Mouse (Mus musculus) CH12.LX (cell line): ENCODE measurements around the gene D630003M21Rik. TPM values are rescaled to one million over a fixed set of nuclear protein-coding genes. Genes with fewer than 3 reads are reported as not detected.

Experiments used
- DNase-seq: peaks from one replicate; pipeline ENCODE4 v3.0.0-alpha.2; 2013; ENCODE audit errors: extremely low read depth
- H3K27ac ChIP-seq: 2 replicates; pipeline ENCODE4 v1.5.1; 2012; ENCODE audit warnings: low read depth, mild to moderate bottlenecking, control low read depth, moderate library complexity; ENCODE audit not compliant: insufficient read depth
- H3K27me3 ChIP-seq: replicated peaks from 2 replicates; pipeline ENCODE3; 2012; ENCODE audit warnings: inconsistent platforms
- H3K36me3 ChIP-seq, 2 experiments: replicated peaks in 1 of 2; 2 replicates each; pipeline versions ENCODE3 to v1.6.1; 2012; ENCODE audit warnings: inconsistent platforms in 1 of 2, low read length in 1 of 2, mild to moderate bottlenecking in 1 of 2, mixed read lengths in 1 of 2, moderate library complexity in 1 of 2; ENCODE audit not compliant: control insufficient read depth in 1 of 2, insufficient read depth in 1 of 2
- H3K4me1 ChIP-seq, 2 experiments: 2 replicates each; pipeline ENCODE4 v1.6.1; 2012; ENCODE audit warnings: inconsistent platforms in 1 of 2, moderate library complexity in 1 of 2; ENCODE audit not compliant: insufficient read depth in 2 of 2, control insufficient read depth in 1 of 2
- H3K4me2 ChIP-seq: 2 replicates; pipeline ENCODE4 v1.6.1; 2012; ENCODE audit warnings: low read depth, mild to moderate bottlenecking, control low read depth; ENCODE audit not compliant: poor library complexity, insufficient read depth, severe bottlenecking
- H3K4me3 ChIP-seq, 3 experiments: fragments of 150-350 bp in 1 of 3; sonication (generic) in 1 of 3; replicated peaks in 1 of 3; 2 replicates each; pipeline versions ENCODE3 to v1.5.1; 2011 to 2012; ENCODE audit warnings: low read depth in 2 of 3, low read length in 2 of 3, mild to moderate bottlenecking in 2 of 3, moderate library complexity in 2 of 3, control low read depth in 1 of 3, improper control_type of control experiment in 1 of 3, inconsistent platforms in 1 of 3, mixed read lengths in 1 of 3; ENCODE audit not compliant: poor library complexity in 1 of 3
- H3K79me2 ChIP-seq: replicated peaks from 2 replicates; pipeline ENCODE4 v1.6.1; 2012; ENCODE audit warnings: mild to moderate bottlenecking, moderate library complexity; ENCODE audit not compliant: control insufficient read depth, poor library complexity, insufficient read depth, severe bottlenecking; ENCODE audit errors: extremely low read depth
- H3K9ac ChIP-seq: 2 replicates; pipeline ENCODE4 v1.6.1; 2012; ENCODE audit warnings: low read depth, mild to moderate bottlenecking, control low read depth, moderate library complexity; ENCODE audit not compliant: insufficient read depth
- H3K9me3 ChIP-seq: replicated peaks from 2 replicates; pipeline ENCODE3; 2012; ENCODE audit warnings: low read length, inconsistent platforms, mixed read lengths
- CHD1 ChIP-seq: IDR thresholded peaks from 2 replicates; pipeline ENCODE4 v1.6.1; 2012; ENCODE audit warnings: low read depth, low read length, improper control_type of control experiment, inconsistent platforms
- CHD2 ChIP-seq: IDR thresholded peaks from 2 replicates; pipeline ENCODE4 v1.6.1; 2011; ENCODE audit warnings: low read length, improper control_type of control experiment
- CTCF ChIP-seq, 2 experiments: IDR thresholded peaks in 1 of 2; conservative IDR thresholded peaks in 1 of 2; 2 replicates each; pipeline ENCODE4 v1.5.1; 2011 to 2012; ENCODE audit warnings: low read depth in 2 of 2, low read length in 2 of 2, improper control_type of control experiment in 1 of 2, inconsistent platforms in 1 of 2, mild to moderate bottlenecking in 1 of 2, moderate library complexity in 1 of 2
- E2F4 ChIP-seq: IDR thresholded peaks from 2 replicates; pipeline ENCODE4 v1.6.1; 2011; ENCODE audit warnings: low read depth, low read length, improper control_type of control experiment; ENCODE audit not compliant: insufficient replicate concordance
- ELF1 ChIP-seq: IDR thresholded peaks from 2 replicates; pipeline ENCODE4 v1.6.1; 2014; ENCODE audit warnings: low read depth, mild to moderate bottlenecking, inconsistent platforms, low read length, improper control_type of control experiment
- EP300 ChIP-seq: IDR thresholded peaks from 2 replicates; pipeline ENCODE4 v1.6.1; 2011; ENCODE audit warnings: low read length, improper control_type of control experiment
- ETS1 ChIP-seq: conservative IDR thresholded peaks from 2 replicates; pipeline ENCODE4 v1.6.1; 2012; ENCODE audit warnings: low read depth, mild to moderate bottlenecking, inconsistent platforms, low read length, improper control_type of control experiment, moderate library complexity
- GABPA ChIP-seq: IDR thresholded peaks from 2 replicates; pipeline ENCODE4 v1.6.1; 2012; ENCODE audit warnings: low read depth, low read length, improper control_type of control experiment, inconsistent platforms; ENCODE audit not compliant: insufficient replicate concordance
- HCFC1 ChIP-seq: IDR thresholded peaks from 2 replicates; pipeline ENCODE4 v1.6.1; 2012; ENCODE audit warnings: low read depth, mild to moderate bottlenecking, inconsistent platforms, low read length, improper control_type of control experiment
- IRF4 ChIP-seq: IDR thresholded peaks from 2 replicates; pipeline ENCODE4 v1.6.1; 2014; ENCODE audit warnings: low read depth, mild to moderate bottlenecking, inconsistent platforms, low read length, improper control_type of control experiment
- JUN ChIP-seq: IDR thresholded peaks from 2 replicates; pipeline ENCODE4 v1.6.1; 2011; ENCODE audit warnings: low read depth, mild to moderate bottlenecking, low read length, improper control_type of control experiment, moderate library complexity; ENCODE audit not compliant: insufficient read depth
- MAFK ChIP-seq: IDR thresholded peaks from 2 replicates; pipeline ENCODE4 v1.6.1; 2011; ENCODE audit warnings: low read length, improper control_type of control experiment; ENCODE audit not compliant: insufficient replicate concordance
- MAX ChIP-seq: IDR thresholded peaks from 2 replicates; pipeline ENCODE4 v1.6.1; 2011; ENCODE audit warnings: low read length, improper control_type of control experiment
- MEF2A ChIP-seq: IDR thresholded peaks from 2 replicates; pipeline ENCODE4 v1.6.1; 2014; ENCODE audit warnings: low read depth, mild to moderate bottlenecking, inconsistent platforms, low read length, improper control_type of control experiment, borderline replicate concordance
- MYC ChIP-seq: IDR thresholded peaks from 2 replicates; pipeline ENCODE4 v1.6.1; 2011; ENCODE audit warnings: low read depth, mild to moderate bottlenecking, improper control_type of control experiment, low read length
- NRF1 ChIP-seq: IDR thresholded peaks from 2 replicates; pipeline ENCODE4 v1.6.1; 2014; ENCODE audit warnings: low read depth, mild to moderate bottlenecking, inconsistent platforms, low read length, improper control_type of control experiment, moderate library complexity
- POLR2A ChIP-seq: IDR thresholded peaks from 2 replicates; pipeline ENCODE4 v1.6.1; 2011; ENCODE audit warnings: low read depth, mild to moderate bottlenecking, improper control_type of control experiment, low read length
- RAD21 ChIP-seq: IDR thresholded peaks from 2 replicates; pipeline ENCODE4 v1.6.1; 2011; ENCODE audit warnings: low read depth, mild to moderate bottlenecking, low read length, improper control_type of control experiment, moderate library complexity
- RCOR1 ChIP-seq: conservative IDR thresholded peaks from 2 replicates; pipeline ENCODE4 v1.6.1; 2012; ENCODE audit warnings: low read depth, mild to moderate bottlenecking, inconsistent platforms, low read length, improper control_type of control experiment
- SMC3 ChIP-seq: IDR thresholded peaks from 2 replicates; pipeline ENCODE4 v1.6.1; 2011; ENCODE audit warnings: low read depth, low read length, improper control_type of control experiment
- TBP ChIP-seq: conservative IDR thresholded peaks from 2 replicates; pipeline ENCODE4 v1.6.1; 2011; ENCODE audit warnings: low read depth, low read length, improper control_type of control experiment
- TCF12 ChIP-seq: IDR thresholded peaks from 2 replicates; pipeline ENCODE4 v1.6.1; 2014; ENCODE audit warnings: low read depth, mild to moderate bottlenecking, inconsistent platforms, low read length, improper control_type of control experiment
- UBTF ChIP-seq: IDR thresholded peaks from 2 replicates; pipeline ENCODE4 v1.6.1; 2012; ENCODE audit warnings: low read depth, mild to moderate bottlenecking, inconsistent platforms, low read length, improper control_type of control experiment, moderate library complexity
- USF1 ChIP-seq: IDR thresholded peaks from 2 replicates; pipeline ENCODE4 v1.6.1; 2014; ENCODE audit warnings: low read depth, mild to moderate bottlenecking, inconsistent platforms, low read length, improper control_type of control experiment
- USF2 ChIP-seq: conservative IDR thresholded peaks from 2 replicates; pipeline ENCODE4 v1.6.1; 2011; ENCODE audit warnings: low read depth, low read length, improper control_type of control experiment
- ZC3H11A ChIP-seq: IDR thresholded peaks from 2 replicates; pipeline ENCODE4 v1.6.1; 2012; ENCODE audit warnings: low read depth, mild to moderate bottlenecking, inconsistent platforms, low read length, improper control_type of control experiment
- ZMIZ1 ChIP-seq: IDR thresholded peaks from 2 replicates; pipeline ENCODE4 v1.6.1; 2012; ENCODE audit warnings: low read depth, mild to moderate bottlenecking, inconsistent platforms, low read length, improper control_type of control experiment
- ZNF384 ChIP-seq: IDR thresholded peaks from 2 replicates; pipeline ENCODE4 v1.6.1; 2012; ENCODE audit warnings: low read depth, low read length, improper control_type of control experiment, inconsistent platforms
- dilution Hi-C: fragments of 300-500 bp; cut with MboI; formaldehyde crosslinking; loops from 2 replicates; pipeline ENCODE4 v1.14.3; 2020; ENCODE audit warnings: low sequenced_read_pairs; ENCODE audit not compliant: extremely low pct_unique_long_range_greater_than_20kb, extremely low pct_ligation_motif_present
- in situ Hi-C: fragments of 300-500 bp; cut with MboI; formaldehyde crosslinking; loops from 3 replicates; pipeline ENCODE4 v1.14.3; 2019; ENCODE audit warnings: low sequenced_read_pairs, low pct_ligation_motif_present, low pct_unique_long_range_greater_than_20kb, mixed read lengths
- polyA plus RNA-seq: library from polyadenylated mRNA; unstranded; fragments of >175 nt; gene quantifications from 2 replicates; pipeline ENCODE4 v1.2.1, GENCODE M21; 2012; ENCODE audit warnings: low read depth; ENCODE audit not compliant: insufficient read length
- total RNA-seq, 2 experiments: library from RNA; depleted of rRNA; stranded (reverse); fragments of 300-350 nt in 1 of 2; fragments of >200 nt in 1 of 2; gene quantifications; 2 replicates each; pipeline ENCODE4 v1.2.3; 2012 to 2014

Gene D630003M21Rik
- total and polyA plus RNA-seq, 3 experiments = 0.23 to 1.4 (median 0.93) TPM

DNA sequence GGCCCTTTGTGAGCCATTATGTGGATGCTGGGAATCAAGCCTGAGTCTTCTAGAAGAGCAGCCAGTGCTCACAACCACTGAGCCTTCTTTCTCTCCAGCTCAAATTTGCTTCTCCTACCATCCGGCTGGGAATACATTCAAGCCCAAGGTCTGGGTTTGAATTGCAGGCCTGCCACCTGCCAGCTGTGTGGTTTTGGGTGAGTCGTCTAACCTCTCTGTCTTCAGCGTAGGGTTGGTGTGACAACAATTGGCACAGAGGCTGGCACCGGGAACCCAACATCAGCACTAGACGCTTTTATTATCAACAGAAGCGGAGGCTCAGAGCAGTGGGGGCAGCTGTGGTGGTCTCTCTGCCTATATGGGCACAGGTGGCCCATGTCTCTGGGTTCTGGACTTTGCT is 30.2 kb downstream of the D630003M21Rik start:
- dilution Hi-C loops = no loop called here
- TF ChIP-seq JUN = no peak
- TF ChIP-seq ZMIZ1 = no peak
- TF ChIP-seq HCFC1 = no peak
- TF ChIP-seq CTCF (conservative IDR thresholded peaks at IDR 0.05 in 1 of 2, IDR thresholded peaks at IDR 0.05 in 1 of 2; ENCODE audit: low read depth in 2 of 2, low read length in 2 of 2) = no peak
- TF ChIP-seq ELF1 = no peak
- TF ChIP-seq CHD1 = no peak
- no peak for TF ChIP-seq NRF1
- TF ChIP-seq MAX = no peak
- no peak for TF ChIP-seq RAD21
- TF ChIP-seq TCF12 = no peak
- TF ChIP-seq MYC = no peak
- no peak for TF ChIP-seq GABPA
- no peak for TF ChIP-seq E2F4
- TF ChIP-seq ETS1 = no peak
- no peak for TF ChIP-seq USF2
- no peak for TF ChIP-seq ZC3H11A
- no peak for TF ChIP-seq IRF4
- TF ChIP-seq TBP = no peak
- Histone ChIP-seq H3K4me3 (no peak overlapping the region), H3K27ac (no peak overlapping the region), H3K4me1 (peaks cover 5 to 21% of the 10 kb centered on the region in 2 experiments), H3K9me3 (no peaks in the 10 kb centered on the region), H3K9ac (no peak overlapping the region), H3K27me3 (peaks cover 7% of the 10 kb centered on the region), H3K36me3 (no peaks in the 10 kb centered on the region), H3K79me2 (no peaks in the 10 kb centered on the region), H3K4me2 (no peak overlapping the region)
- DNase-seq = no peak
- in situ Hi-C loops = loop anchor here (10.0 kb wide), 1 partner anchor 584 kb away; no protein-coding TSS in a partner anchor

- DNase-seq = no peak
- no peak overlapping the region for H3K9ac ChIP-seq
- H3K4me2 ChIP-seq = no peak overlapping the region
- no peaks in the 10 kb centered on the region for H3K9me3 ChIP-seq
- H3K79me2 ChIP-seq = no peaks in the 10 kb centered on the region
- no peak overlapping the region for H3K27ac ChIP-seq
- H3K4me1 ChIP-seq = peaks cover 4 to 15% of the 10 kb centered on the region in 2 experiments
- dilution Hi-C loops = no loop called here
- no peak overlapping the region for H3K4me3 ChIP-seq
- peaks cover 15% of the 10 kb centered on the region for H3K27me3 ChIP-seq
- no peak for TF ChIP-seq SMC3
- no peak for TF ChIP-seq NRF1
- TF ChIP-seq CHD2 = no peak
- no peak for TF ChIP-seq MYC
- no peak for TF ChIP-seq POLR2A
- no peak for TF ChIP-seq ZNF384
- TF ChIP-seq USF1 = no peak
- TF ChIP-seq GABPA = no peak
- no peak for TF ChIP-seq E2F4
- TF ChIP-seq TBP = no peak
- no peak for TF ChIP-seq CHD1
- TF ChIP-seq RCOR1 = no peak
- no peak for TF ChIP-seq MEF2A
- no peak for TF ChIP-seq MAFK
- TF ChIP-seq EP300 = no peak
- TF ChIP-seq UBTF = no peak
- TF ChIP-seq ZC3H11A = no peak
- no peak for TF ChIP-seq JUN
- no peak for TF ChIP-seq USF2
- TF ChIP-seq HCFC1 = no peak
- no peaks in the 10 kb centered on the region for H3K36me3 ChIP-seq
- in situ Hi-C loops = loop anchor here (10.0 kb wide), 1 partner anchor 583 kb away; no protein-coding TSS in a partner anchor
Observed at GRCm38 (mm10) chr2:158197971-158198370, 31.1 kb downstream of the D630003M21Rik start.
